Mouse (Mus musculus) ovary, postnatal 14 days (tissue): Measurements from ENCODE around the gene Gm28051.

Source experiments
- DNase-seq: peaks from one replicate; pipeline ENCODE4 v3.0.0; 2022; ENCODE audit warnings: low spot score

Gene Gm28051

GRCm38 (mm10) chr12:102757689-102758402, at the start of gene Gm28051, which contains the start of the genes Gon7 and Ubr7:
Gene Gm28051, minus strand, starts transcription at chr12:102757765.
Gene Gon7, minus strand, starts transcription at chr12:102757803.
Gene Ubr7, plus strand, starts transcription at chr12:102757967.
- DNase-seq: peak; percentile 89

- no peak for DNase-seq
These were observed 42.0 kb upstream of the Gm28051 start for GRCm38 (mm10) chr12:102799528-102799927.

- no peak for DNase-seq
These were observed 30.4 kb upstream of the Gm28051 start for GRCm38 (mm10) chr12:102787927-102788326.

- DNase-seq: no peak
These were observed 28.0 kb upstream of the Gm28051 start for GRCm38 (mm10) chr12:102785593-102785985.

GRCm38 (mm10) chr12:102784899-102785592, 27.5 kb upstream of the Gm28051 start:
- no peak for DNase-seq

GRCm38 (mm10) chr12:102782841-102783240, 25.3 kb upstream of the Gm28051 start:
- DNase-seq: no peak

GRCm38 (mm10) chr12:102779452-102779851, 21.9 kb upstream of the Gm28051 start:
- DNase-seq: no peak

GRCm38 (mm10) chr12:102778151-102778550, 20.6 kb upstream of the Gm28051 start:
- DNase-seq: no peak

GRCm38 (mm10) chr12:102776035-102776434, 18.5 kb upstream of the Gm28051 start:
- no peak for DNase-seq

- no peak for DNase-seq
These were observed 15.1 kb upstream of the Gm28051 start for GRCm38 (mm10) chr12:102772676-102773075.

- no peak for DNase-seq
These were observed 14.0 kb upstream of the Gm28051 start for GRCm38 (mm10) chr12:102771601-102772000.

GRCm38 (mm10) chr12:102769000-102769399, 11.4 kb upstream of the Gm28051 start:
- DNase-seq: no peak

- no peak for DNase-seq
These were observed 6.1 kb upstream of the Gm28051 start for GRCm38 (mm10) chr12:102763696-102764095.

GRCm38 (mm10) chr12:102761668-102762067, 4.1 kb upstream of the Gm28051 start:
- DNase-seq: no peak

- no peak for DNase-seq
These were observed 1.4 kb upstream of the Gm28051 start for GRCm38 (mm10) chr12:102758936-102759335.

GRCm38 (mm10) chr12:102758403-102758756, 815 bp upstream of the Gm28051 start, which contains the start of gene Gm20604:
Gene Gm20604, minus strand, starts transcription at chr12:102758672.
- no peak for DNase-seq

GRCm38 (mm10) chr12:102757055-102757688, 393 bp downstream of the Gm28051 start:
- DNase-seq: no peak

- no peak for DNase-seq
These were observed 1.3 kb downstream of the Gm28051 start for GRCm38 (mm10) chr12:102756304-102756703.

- DNase-seq: no peak
These were observed 9.3 kb downstream of the Gm28051 start for GRCm38 (mm10) chr12:102748256-102748655.

GRCm38 (mm10) chr12:102744839-102745238, 12.7 kb downstream of the Gm28051 start:
- no peak for DNase-seq

- peak; percentile 80 for DNase-seq
These were observed 13.7 kb downstream of the Gm28051 start, which contains the start of the genes Moap1 and Tmem251 for GRCm38 (mm10) chr12:102743589-102744574. Gene Moap1, minus strand, starts transcription at chr12:102743661. Gene Tmem251, plus strand, starts transcription at chr12:102743762.
